Mouse (Mus musculus): ENCODE results near the gene Dennd6a.
A peak's percentile ranks its signal among the peaks of the same experiment; 100 is the strongest.
"Not testable (repeated sequence)": the region's sequence is repeated elsewhere in the genome, so short reads cannot be mapped to it uniquely, and the experiment has no call there.

Dennd6a gene

DNA sequence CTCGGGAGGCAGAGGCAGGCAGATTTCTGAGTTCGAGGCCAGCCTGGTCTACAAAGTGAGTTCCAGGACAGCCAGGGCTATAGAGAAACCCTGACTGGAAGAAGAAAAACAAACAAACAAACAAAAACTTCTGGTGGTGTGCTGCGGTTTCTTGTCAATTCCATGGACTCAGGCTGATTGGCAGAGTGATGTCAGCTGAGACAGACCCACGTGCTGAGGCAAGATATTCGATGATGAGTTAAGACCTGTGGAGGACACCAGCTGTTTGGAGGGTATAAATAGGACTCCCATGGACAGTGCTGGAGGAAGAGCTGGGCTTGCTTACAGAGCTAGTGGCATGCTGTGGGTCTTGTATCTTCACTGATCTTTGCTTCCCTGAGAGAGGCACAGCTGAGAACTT lies at the start of gene Dennd6a:
Gene Dennd6a, plus strand, starts transcription at position 301 of the 400 bp plus-strand sequence.
- DNase-seq: not testable (repeated sequence)

DNA sequence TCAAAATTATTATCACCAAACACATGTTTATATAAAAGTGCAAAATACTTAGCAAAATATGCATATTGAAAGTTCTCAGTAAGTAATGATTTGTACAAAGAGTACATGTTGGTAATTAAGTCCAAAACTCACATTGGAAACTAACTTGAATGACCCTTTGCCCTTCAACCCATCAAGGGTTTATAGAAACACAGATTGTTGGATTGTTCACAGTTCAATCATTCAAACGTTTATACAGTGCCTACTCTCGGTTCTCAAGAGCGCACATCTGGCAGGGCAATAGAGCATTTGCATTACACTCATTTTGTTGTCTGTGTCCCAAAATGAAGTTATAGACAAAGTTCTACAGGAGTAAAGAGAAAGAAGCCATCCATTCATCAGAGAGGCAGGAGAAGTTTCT lies 47.7 kb upstream of the Dennd6a start:
- no peak for DNase-seq

DNA sequence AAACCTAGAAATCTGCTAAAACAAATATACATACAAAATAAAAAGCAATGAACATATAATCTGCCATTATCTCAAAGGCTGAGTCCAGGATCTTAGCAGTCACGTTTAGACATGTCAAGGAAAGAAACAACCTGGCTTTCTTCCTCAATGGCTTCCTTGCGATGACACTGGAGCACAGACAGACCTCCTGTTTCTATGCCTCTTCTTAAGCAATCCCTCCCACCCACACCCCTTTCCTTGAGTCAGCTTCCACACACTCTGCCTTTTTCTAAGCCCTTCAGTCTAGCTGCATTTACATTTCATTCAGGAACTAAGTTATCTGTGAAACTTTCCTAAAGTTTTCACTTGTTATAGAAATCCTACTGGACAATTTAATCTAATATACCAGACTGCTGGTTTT lies 45.4 kb upstream of the Dennd6a start:
- DNase-seq: no peak

DNA sequence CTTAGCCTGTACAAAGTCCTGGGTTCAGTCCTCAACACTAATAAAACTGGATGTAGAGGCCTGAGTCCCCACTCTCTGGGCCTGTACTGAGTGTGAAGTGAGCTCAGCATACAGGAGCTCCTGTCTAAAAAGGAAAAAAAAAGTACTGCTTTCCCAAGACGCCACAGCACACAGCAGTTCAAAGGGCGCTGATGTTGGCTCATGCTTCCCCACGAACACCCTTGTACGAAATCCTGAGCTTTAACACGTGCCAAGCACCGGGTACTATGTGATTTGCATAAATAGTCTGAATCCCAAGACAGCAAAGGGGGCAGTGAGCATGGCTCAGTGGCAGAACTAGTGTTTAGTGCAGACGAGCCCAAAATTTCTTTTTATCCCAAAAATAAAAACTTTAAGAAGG lies 43.3 kb upstream of the Dennd6a start:
- DNase-seq: no peak

DNA sequence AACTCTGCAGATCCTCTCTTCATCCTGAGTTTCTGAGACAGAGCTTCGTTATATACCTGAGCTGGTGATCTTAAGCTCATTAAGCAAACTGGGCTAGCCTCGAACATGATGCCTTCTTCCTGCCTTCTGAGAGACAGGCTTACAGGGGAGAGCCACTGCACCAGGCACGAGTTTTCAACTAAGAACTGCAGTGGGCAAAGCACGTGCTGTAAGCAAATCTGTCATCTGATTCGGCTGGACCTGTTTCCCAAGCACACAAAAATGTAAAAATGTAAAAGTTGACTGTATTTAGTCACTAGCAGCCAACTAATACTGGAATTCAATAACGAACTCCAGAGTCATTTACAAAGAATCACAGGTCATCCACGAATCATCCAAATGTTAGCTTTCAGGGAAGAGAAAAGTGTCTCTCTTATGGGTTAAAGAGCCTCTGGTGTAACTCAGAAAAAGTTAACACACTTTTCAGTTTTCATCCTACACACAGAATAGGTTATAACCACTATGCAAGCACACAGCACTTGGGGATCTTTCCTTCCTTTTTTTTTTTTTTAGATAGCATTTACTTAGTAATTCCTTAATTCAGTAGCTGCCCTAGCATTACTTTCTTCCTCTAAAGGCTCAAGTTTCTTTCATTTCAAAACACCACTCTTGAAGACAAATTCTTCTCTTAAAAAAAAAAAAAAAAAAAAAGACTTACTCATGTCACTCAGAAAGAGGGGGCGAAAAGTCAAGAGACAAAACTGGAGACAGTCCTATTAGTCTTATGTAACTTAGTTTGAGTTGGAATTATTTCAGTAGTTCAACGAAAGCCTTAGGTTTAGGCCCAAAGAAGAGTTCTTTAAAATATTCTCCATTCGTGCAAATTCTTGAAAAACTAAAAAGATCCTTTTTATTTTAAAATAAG lies 42.0 kb upstream of the Dennd6a start:
- no peak for DNase-seq

DNA sequence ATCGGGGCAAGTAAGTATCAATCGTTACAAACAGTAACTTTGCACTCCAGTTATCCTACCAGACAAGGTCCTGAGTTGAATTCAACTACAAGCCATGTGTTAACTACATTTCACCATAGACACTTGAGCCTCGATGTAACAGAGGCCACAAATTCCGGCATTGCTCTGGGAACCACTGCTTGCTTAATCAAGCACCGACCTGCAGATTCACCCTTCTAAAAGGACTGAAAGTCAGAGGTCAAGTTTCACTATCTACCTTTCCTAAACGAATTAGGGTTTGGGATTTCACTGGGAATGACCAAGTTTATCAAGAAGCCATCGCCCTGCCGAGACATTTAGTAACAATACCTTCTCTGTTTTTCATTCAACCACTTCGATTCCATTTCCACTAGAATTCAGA lies 40.9 kb upstream of the Dennd6a start:
- DNase-seq: no peak

DNA sequence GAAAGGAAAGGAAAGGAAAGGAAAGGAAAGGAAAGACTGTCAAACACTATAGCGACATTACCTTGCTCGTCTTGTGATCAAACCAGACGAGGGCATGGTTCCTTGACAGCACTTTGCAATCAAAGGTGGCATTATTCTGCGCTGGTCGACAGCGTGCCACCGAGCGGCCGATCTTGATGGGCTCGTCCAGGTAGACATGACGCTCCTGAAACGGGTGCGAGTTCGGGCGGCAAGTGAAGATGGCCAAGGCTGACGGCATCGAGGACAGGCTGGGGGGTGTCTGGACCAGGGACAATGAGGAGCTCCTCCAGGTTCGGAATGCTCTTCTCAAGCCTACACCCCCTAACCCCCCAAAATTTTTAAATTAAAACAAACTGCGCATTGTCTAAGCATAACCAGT lies 40.4 kb upstream of the Dennd6a start:
- DNase-seq: no peak

DNA sequence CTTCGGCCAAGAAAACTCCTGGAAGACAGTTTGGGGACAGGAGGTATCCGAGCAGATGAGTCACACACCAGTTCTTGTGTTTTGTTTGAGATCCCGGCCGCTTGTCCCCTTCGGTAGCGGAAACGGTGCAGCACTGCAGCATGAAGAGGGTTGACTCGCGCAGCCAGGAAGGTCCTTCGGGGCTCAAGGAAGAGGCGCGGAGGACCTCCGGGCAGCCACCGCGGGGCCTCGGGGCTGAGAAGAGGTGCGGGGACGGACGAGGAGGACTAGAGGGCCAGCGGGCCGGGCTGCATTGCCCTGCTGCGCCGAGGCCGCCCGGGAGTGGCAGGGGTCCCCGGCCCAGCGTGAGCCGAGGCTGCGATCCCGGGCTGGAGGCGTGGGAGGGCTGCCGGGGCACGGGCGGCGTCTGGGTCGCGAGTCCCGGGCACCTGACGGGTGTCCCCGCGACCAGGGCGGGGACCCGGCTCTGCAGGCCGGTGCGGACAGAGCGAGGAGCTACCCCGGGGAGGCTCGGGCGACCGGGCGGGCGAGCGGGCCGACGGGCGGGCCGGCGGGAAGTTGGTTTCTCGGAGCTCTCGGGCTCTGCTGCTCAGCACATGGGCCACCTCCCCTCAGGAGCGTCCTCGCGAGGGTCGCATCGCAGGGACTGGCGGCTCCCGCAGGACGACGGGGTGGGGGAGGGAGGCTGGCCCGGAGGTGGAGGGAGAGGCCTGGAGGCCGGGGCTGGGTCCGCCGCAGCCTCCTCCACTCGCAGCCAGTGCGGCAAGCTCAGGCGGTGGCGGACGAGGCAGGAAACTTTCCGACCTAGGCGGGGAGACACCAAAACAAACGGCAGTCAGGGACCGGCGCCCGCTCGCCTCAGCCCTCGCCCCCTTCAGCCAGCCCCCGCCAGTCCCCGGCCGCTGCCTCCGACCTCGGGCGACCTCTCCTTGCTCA lies 39.6 kb upstream of the Dennd6a start:
- DNase-seq: no peak

DNA sequence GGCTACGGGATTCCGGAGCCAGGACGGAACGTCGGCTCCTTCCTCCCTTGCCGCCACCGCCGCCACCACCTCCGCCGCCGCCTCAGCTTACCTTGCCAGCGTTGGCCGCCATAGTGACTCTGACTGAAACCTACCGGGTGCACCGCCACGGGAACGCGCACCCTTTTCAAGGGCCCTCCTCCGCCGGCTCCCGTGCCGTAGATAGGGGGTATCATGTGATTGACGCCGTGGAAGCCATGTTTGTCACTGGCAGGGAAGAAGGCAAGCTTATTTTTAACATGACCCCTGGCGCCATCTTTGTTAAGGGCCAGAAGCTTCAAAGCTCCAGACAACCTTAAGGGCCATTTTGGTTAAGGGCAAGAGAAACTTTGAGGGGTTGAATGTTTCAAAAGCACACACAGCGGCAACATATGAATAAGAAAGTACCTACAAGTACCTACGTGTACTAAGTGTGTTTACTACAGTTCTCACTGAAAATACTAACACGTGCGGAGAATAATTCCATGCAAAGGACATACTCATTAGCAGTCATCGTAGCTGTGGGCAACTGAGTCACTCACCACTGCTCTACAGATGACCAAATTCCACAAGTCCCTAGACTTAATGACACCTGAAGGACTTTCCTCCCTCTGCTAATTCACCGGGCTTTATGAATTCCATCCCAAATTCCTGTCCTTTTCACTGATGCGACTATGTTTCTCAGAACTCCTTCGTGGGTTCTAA lies 38.7 kb upstream of the Dennd6a start, which contains the start of gene Slmap:
Gene Slmap, minus strand, starts transcription at position 175 of the 723 bp plus-strand sequence.
- DNase-seq: peak; percentile 98

DNA sequence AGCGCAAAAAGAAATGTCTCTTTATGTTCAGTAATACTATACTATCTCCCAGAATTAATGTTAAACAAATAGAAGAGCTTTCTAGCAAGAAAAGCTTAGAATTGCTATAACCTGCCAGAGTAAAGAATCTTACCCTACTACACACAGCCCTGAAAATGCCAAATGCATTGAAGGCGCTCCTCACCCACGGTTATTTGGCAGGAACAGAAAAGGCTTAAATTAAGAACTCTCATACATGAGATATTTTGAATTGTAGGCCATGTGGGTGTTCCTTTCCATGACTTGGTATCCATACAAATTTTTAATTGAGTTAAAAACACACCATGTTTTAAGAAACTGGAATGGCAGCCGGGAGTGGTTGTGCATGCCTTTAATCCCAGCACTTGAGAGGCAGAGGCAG lies 34.4 kb upstream of the Dennd6a start:
- no peak for DNase-seq

DNA sequence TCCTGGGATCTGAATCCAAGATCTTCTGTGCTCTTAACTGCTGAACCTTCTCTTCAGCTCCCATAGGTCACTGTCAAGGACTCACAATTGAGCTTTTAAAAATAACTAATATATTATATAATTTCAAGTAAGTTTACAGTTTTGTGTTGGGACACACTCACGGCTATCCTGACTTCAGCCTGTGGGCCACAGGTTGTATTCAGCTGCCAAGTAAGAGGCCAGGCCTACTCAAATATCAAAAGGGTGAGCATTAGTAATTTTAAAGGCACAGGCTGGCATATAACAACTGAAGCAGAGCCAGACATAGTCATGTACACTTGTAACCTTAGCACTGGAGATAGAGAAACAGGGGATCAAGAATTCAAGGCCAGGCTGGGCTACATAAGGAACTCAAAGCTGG lies 33.1 kb upstream of the Dennd6a start:
- DNase-seq: no peak

DNA sequence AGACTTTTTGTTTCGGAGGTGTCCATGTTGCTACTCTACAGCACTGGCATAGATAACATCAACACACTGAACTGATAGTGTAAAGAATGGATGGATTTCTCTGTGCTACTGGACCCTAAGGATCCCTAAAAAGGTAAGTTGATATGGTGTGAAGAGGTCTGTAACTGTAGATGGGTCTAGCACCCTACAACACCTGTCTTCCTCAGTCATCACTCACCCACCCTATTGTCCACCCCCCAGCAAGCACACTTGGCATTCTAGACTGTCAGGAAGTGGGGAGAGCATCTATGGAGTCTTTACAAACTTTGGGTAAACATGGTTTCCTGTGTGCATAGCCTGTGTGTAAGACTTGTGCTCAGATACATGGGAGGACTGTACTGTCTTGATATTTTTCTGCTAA lies 31.5 kb upstream of the Dennd6a start:
- DNase-seq: no peak

DNA sequence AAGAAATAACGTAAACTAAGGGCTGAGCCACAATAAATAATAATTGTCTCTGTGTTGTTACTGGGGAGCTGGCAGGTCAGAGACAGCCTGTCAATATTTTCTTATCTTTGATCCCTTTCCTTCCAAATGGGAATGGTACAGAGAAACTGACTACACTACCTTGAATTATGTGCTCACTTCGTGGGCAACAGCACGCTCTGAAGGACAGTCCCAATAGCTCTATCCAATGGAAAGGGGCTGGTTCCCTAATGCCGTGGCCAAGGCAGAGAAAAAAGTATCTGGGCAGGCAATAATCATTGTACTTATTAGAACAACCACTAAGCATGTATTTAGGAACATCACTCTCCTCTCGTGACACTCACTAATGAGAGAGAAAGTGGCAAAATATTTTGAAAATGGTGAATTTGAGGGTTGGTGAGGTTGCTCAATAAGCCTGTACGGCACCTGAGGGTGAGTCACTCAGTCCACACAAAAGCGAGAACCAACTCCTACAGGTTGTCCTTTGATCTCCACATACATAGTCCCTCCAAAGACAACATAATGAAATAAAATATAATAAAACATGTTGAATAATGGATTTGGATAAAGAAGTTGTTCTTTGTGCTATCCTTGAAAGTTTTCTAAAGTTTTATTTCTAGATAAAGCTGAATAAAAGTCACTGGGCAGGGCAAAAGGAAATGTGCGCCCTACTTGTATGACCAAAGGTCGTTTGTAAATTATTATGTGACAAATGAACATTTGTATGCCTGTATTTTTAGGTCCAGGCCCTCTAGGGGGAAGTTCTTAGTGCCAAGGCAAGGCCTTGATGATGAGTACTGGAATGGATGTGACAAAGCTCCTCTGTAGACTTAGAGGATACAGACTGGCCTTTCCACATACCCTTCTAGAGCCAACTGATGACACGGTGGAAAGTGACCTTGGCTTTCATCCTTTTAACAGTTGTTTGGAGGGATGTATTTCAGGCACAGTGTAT lies 25.9 kb upstream of the Dennd6a start:
- no peak for DNase-seq

DNA sequence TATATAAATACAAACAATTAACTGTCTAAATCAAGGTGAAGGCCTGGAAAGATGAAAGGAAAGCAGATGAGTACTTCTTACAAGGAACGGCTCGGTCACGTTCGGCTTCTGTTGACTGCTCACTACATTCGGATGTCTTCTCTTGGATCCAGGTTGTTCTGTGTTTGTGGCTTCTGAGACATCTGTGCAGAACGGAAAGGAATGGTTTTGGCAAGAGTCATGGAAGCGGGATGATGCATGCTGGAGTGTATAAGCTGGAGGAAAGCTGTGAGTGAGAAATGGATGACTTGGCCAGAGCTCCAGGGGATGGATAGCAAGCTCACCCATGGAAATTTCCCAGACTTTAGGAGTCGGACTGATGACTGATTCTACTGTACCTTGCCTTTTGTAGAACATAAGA lies 22.9 kb upstream of the Dennd6a start:
- DNase-seq: no peak

DNA sequence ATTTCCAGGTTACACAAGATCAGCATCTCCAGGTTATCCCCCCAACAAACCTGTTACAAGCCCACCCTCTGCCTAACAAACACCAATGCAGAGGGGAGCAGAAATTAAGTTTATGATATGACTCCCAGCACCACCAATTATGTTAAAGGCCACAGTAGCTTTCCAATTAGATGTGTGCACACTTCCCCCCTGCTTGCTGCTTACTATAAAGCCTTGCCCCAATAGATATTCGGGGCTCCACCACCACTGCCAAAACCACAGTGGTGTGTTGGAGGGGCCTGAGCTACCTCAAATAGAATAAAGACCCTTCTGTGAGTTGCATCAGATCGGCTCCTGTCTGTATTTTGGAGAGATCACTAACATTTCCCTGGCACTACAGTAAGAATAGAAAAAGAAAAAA lies 21.2 kb upstream of the Dennd6a start:
- no peak for DNase-seq

DNA sequence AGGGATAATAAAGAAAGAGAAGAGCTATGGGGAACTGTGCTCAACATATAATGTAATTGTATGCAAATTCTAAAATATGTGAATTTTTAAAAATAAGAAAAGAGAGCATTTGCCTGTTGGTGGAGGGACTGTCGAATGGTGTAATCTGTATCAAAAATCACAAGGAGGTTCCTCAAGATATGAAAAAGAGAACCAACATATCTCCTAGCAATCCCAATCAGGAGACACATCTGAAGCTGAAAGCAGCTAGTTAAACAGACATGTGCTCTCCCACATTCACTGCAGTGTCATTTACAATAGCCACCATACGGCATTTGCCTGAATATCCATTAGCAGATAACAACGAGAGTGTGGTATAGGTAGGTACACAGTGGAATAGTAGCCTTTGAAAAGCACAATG lies 20.8 kb upstream of the Dennd6a start:
- DNase-seq: no peak

DNA sequence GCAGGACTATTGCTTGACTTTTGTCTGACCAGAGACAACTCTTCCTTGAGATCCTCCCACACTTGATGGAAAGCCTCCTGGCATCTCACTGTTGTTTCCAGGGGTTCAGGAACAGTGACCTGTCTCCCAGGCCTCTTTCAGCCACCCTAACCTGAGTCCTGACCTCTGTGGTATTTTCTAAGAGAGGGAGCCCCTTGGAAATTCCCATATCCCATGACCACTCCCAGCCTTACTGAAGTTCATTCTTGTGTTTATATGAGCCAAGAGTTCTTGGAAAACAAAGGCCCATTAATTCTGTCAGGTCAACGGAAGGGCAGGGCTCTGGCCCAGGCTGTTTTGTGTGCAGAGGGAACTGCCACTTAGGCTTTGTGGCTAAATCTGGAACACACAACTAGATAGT lies 16.1 kb upstream of the Dennd6a start:
- DNase-seq: no peak

DNA sequence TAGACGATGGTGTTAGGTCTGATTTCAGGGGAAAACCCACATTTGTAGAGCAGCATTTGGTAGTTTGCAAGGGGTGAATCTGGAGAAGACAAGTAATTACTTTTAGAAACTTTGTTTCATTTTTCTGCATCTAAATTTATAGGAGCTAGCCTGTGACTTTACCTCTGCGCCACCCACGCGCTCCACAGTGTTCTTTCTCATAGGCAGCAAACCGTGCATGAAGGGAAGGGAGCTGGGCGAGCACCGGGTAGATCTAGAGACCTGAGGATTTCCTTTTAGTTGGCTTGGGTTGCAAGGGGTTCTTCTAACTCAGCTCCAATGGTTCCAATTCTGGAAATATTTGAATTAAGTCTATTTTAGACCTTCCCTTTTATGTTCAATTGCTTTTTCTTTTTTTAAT lies 15.1 kb upstream of the Dennd6a start:
- DNase-seq: no peak

DNA sequence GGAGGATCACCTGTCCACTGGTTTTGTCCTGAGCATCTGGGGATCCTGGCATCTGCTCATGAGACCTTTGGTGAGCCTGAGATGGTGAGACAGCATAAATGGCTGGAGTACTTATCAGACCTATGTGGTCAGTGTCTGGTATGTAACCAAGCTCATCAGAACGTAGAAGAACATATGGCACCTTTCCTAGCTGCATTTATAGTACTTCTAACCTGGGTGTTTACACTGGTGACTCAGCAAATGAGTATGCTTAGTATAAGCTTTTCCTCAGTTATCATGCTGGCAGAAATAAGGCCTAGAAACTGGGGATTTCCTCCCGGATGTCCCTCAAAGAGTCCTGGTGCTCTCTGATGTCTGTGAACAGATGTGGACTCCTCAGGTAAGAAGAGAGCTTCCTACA lies 11.4 kb upstream of the Dennd6a start:
- DNase-seq: no peak

DNA sequence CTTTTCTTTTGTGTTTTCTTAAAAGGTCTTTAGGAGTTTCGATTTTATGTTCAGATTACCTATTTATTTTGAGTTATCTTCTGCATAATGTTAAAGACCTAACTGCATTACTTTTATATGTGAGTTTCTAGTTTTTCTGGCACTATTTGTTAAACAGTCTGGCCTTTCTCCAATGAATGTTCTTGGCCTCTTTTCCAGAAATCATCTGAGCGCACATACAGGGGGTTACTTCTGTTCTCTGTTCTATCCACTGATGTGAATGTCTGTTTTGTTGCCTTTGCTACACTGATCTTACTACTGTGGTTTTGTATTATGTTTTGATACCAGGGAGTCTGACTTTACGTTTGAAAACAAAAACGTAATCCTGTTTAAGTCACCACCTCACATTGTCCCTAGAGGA lies 3.8 kb upstream of the Dennd6a start:
- no peak for DNase-seq

DNA sequence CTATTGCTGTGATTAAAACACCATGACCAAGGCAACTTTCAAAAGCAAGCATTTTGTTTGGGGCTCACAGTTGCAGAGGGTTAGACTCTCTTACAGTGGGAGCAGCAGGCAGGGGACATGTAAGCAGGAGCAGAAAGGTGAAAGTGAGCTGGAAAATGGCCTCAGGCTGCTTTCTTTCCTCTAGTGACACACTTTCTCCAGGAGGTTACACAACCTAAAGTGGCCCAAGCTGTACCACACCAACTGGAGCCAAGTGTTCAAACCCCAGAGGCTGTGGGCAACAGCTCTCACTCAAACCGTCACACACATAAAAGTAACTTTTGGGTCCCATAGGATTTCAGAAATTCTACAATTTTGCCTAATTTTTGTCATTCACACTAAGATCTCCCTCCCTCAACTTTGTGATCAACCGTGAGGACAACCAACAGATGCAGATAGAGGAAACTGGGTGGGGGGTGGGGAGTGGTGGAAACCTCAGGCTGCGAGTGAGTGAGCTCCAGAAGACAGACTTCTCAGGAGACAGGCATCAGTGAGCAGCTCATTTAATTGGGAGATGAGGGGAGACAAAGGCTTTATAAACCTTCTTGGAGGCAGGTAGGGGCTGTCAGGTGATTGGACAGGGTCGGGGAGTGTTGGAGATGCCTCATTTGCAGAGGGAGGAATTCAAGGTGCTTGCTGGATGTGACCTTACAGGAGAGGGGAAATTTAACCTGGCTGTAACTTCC lies 1.5 kb upstream of the Dennd6a start:
- DNase-seq: no peak
